Mouse (Mus musculus): ENCODE results near the gene Nfkbib. TPM values are rescaled to one million over a fixed set of nuclear protein-coding genes. Genes with fewer than 3 reads are reported as not detected.

Nfkbib gene
- total RNA-seq, 2 experiments from 2014 or later: 14.4 to 14.5 TPM

- peak; percentile 97 for DNase-seq
Measured at GRCm38 (mm10) chr7:28766173-28766879, 986 bp downstream of the Nfkbib start, which contains the start of gene Sirt2. Gene Sirt2, plus strand, starts transcription at chr7:28766735.

- no peak for DNase-seq
Measured at GRCm38 (mm10) chr7:28765211-28765610, 2.1 kb downstream of the Nfkbib start.

GRCm38 (mm10) chr7:28761907-28762306 is 5.4 kb downstream of the Nfkbib start:
- DNase-seq: no peak

- no peak for DNase-seq
Measured at GRCm38 (mm10) chr7:28758623-28759022, 8.7 kb downstream of the Nfkbib start.

- no peak for DNase-seq
Measured at GRCm38 (mm10) chr7:28756079-28756478, 11.2 kb downstream of the Nfkbib start, which contains the start of gene Ccer2. Gene Ccer2, plus strand, starts transcription at chr7:28756174.

- DNase-seq: no peak
Measured at GRCm38 (mm10) chr7:28749935-28750334, 17.4 kb downstream of the Nfkbib start.

GRCm38 (mm10) chr7:28741709-28742438 is 25.4 kb downstream of the Nfkbib start, which contains the start of the genes Mrps12 and Sars2:
Gene Mrps12, minus strand, starts transcription at chr7:28741820.
Gene Sars2, plus strand, starts transcription at chr7:28741992.
- DNase-seq: peak; percentile 95

- DNase-seq: no peak
Measured at GRCm38 (mm10) chr7:28741368-28741708, 26.0 kb downstream of the Nfkbib start.

- no peak for DNase-seq
Measured at GRCm38 (mm10) chr7:28740949-28741348, 26.4 kb downstream of the Nfkbib start.

- DNase-seq: no peak
Measured at GRCm38 (mm10) chr7:28739829-28740228, 27.5 kb downstream of the Nfkbib start.

- no peak for DNase-seq
Measured at GRCm38 (mm10) chr7:28735701-28736100, 31.6 kb downstream of the Nfkbib start.

- no peak for DNase-seq
Measured at GRCm38 (mm10) chr7:28733211-28733610, 34.1 kb downstream of the Nfkbib start.

- peak; percentile 75 for DNase-seq
Measured at GRCm38 (mm10) chr7:28732341-28733142, 34.8 kb downstream of the Nfkbib start.

- DNase-seq: peak; percentile 39
Measured at GRCm38 (mm10) chr7:28727649-28728340, 39.5 kb downstream of the Nfkbib start.

- peak; percentile 86 for DNase-seq
Measured at GRCm38 (mm10) chr7:28726600-28726999, 40.7 kb downstream of the Nfkbib start.

GRCm38 (mm10) chr7:28724613-28725012 is 42.7 kb downstream of the Nfkbib start:
- DNase-seq: no peak

- no peak for DNase-seq
Measured at GRCm38 (mm10) chr7:28722079-28722478, 45.2 kb downstream of the Nfkbib start.

GRCm38 (mm10) chr7:28720753-28721537 is 46.4 kb downstream of the Nfkbib start:
- no peak for DNase-seq

GRCm38 (mm10) chr7:28719650-28720049 is 47.7 kb downstream of the Nfkbib start:
- DNase-seq: no peak

GRCm38 (mm10) chr7:28719159-28719558 is 48.2 kb downstream of the Nfkbib start:
- DNase-seq: no peak

- no peak for DNase-seq
Measured at GRCm38 (mm10) chr7:28717726-28718125, 49.6 kb downstream of the Nfkbib start.
